Mouse (Mus musculus): ENCODE results near the gene 5730522E02Rik.

5730522E02Rik gene

DNA sequence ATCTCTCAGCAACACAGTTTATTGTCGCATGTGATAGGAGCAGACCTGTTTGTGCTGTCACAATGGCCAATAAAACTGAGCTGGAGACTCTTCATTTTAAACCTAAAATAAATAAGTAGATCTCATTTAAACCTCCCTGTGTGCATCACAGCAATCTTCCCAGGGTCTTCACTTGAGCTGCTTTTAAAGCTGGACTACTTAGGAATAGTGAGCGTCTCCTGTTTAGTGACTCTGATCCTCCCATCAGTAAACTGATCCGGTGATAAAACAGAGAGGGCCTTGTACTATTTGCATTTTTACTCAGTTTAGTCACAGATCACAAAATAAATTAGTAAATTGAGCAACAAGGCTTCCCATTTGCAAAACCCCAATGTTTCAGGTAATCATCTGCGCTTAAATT lies 206.5 kb downstream of the 5730522E02Rik start:
- DNase-seq (ENCODE audit: low spot score in 2 of 2) = no peak

DNA sequence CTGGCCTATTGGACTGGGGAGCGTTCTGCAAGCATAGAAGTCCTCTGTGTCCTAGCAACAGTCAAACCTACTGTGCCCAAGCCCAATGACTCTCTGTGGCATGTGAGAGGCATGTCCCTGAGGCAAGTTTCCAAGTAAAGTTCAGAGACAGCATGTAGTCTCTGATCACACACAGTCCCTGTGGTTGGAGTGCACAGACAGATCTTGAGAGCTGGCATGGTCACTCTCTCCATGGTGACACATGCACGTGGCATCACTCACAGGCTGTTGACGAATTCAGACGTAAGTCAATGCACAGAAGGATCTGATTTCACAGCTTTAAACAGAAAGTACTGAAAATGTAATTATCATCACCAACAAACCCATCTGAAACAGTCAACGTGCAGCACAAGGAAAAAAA lies 210.8 kb downstream of the 5730522E02Rik start:
- no peak for DNase-seq (ENCODE audit: low spot score in 2 of 2)

DNA sequence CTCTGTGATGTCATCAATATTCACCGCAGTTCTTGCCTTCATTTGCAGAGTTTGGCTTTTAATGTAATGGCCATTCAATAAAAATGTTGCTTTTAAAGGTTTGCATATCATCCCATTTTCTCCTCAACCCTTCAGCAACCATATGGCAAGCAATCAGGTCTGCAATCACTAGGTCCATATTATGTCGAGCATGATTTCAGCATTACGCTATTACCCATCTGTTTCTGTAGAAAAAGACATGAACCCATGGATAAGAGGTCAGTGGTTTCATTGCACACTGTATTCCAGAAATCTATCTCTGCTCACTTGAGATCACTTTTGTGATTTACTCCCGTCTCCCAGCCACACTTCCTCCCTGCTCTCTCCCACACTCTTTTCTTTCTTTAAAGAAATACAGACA lies 213.1 kb downstream of the 5730522E02Rik start:
- DNase-seq (ENCODE audit: low spot score in 2 of 2) = no peak

DNA sequence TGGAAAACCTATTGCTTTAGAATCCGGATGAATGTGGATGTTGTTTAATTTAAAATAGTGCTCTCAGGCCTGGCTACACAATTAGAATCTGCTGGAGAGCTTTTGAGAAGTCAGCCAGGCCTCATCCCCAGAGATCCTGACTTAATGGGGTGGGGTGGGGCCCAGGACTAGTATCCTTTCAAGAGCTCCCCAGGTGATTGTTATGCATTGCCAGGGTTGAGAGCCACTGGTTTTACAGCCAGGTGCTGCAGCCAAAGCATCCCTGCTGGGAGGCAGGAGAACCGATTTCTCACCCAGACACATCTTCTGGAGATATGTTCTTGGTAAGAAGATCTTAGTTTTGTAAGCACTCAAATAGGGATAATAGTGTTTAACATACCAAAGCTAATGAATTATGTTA lies 216.4 kb downstream of the 5730522E02Rik start:
- DNase-seq (ENCODE audit: low spot score in 2 of 2) = no peak

DNA sequence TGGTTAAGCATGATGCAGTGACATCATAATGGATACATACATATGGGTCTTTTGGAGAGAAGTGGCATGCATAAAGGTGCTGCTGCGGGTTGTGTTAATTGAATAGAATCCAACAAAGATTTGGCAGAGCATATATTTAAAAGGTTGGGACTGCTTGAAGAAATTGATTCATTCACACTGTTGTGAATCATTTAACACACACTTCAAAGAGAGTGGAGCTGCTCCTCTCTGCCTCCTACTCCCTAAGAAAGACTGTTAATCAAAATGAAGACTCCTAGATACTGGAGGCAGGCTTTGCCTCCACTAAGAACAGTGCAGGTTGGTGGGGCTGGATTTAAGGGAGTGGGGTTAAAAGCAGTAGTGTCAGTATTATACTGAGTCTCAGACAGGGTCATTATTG lies 218.3 kb downstream of the 5730522E02Rik start:
- DNase-seq (ENCODE audit: low spot score in 2 of 2) = no peak

DNA sequence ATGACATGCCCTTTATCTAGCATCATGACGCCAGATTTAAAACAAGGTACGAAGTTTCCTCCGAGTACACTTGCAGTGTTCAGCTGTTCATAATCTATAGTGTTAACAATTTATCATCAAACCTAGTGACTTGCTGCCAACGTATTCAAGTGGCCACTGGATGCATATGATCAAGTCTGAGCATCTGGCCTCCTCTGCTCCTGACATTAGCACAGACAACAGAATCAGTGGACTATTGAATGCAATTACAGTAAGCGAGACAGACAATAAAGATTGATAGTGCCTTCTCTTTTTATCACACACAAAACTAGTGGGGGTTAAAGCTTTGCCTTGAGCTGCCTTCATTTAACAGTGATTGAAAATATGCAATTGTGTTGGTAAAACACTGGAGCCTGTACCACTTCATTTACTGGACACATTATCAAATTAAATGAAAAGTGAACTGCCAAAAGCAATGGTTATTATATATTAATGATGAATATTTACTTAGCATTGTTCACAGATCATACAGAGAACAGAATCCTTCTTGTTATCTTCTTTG lies 231.8 kb downstream of the 5730522E02Rik start:
- no peak for DNase-seq (ENCODE audit: low spot score in 2 of 2)

DNA sequence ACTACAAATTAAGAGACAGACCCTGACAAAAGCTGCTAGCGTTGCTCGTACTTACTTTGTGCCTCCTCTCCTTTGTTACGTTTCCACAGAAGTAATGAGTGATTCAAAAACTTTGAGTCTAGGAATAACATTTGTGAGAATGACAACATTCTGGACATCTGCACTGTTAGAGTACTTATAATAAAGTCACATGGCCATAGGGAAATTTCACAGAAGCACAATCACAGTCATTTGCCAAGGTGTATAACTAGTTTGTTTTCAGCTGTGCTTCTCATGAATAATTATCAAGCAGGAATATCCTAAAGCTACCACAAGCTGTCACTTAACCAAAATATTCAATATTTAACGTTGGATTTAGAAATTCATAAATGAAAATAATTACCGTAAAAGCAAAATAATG lies 269.1 kb downstream of the 5730522E02Rik start:
- no peak for DNase-seq (ENCODE audit: low spot score in 2 of 2)

DNA sequence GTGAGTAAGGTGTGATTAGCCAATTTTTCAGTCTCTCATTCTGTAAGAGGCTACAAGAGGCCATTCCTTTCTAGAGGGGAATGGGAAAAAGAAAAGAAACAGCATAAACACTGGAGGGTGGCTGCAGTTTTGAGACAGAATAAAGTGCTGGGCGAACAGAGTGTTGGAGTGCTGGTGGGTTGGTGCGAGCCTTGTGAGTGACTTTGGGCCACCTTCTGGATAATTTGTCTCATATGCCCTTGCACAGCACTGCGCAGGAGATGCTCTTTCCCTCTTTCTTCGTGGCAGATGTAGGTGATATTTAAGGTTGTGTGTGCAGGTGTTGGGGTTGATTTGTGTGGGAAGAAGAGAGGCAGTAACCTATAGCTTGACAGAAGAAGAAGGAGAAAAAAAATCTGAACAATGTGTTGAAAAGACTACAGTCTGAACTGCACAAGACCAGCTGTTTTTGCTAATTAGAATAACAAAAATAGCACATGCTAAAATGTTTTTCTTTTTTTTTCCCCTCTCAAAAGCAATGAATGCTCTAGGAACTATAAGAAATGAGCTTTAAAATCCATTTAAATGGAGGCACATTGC lies 269.8 kb downstream of the 5730522E02Rik start:
- DNase-seq (ENCODE audit: low spot score in 2 of 2) = no peak

DNA sequence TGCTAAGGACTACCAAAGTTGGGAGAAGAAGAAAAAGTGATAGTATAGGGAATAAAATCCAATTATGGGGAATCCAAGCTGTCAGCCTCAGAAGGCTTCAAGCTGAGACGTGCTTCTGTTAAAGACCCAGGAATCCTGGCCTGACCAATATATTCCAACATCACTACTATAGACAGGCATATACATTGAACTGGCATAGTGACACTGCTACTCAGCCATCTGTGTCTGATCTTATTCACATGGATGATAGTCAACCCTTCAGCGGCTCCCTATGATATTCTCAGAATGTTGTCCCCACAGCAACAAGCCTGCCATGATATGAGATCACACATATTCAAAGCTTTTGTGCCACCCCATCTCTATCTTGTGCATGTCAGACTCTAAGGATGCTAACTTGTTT lies 284.3 kb downstream of the 5730522E02Rik start:
- no peak for DNase-seq (ENCODE audit: low spot score in 2 of 2)

DNA sequence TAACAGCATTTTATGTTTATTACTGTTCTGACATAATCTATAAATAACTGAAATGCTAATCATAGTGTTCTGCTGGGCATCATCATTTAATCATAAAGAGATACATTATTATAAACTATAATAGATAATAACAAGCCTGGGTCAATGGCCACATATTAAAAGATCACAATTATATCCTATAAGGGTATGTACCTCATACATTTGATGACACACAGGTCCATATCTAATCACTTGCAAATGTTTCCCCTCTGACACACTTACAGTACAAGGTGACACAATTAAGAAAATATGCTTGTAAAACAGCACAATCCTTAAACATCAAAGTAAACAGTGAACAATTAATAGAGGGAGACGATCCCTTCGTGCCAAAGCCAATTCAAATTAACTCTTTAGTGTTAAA lies 308.2 kb downstream of the 5730522E02Rik start:
- DNase-seq (ENCODE audit: low spot score in 2 of 2) = no peak

DNA sequence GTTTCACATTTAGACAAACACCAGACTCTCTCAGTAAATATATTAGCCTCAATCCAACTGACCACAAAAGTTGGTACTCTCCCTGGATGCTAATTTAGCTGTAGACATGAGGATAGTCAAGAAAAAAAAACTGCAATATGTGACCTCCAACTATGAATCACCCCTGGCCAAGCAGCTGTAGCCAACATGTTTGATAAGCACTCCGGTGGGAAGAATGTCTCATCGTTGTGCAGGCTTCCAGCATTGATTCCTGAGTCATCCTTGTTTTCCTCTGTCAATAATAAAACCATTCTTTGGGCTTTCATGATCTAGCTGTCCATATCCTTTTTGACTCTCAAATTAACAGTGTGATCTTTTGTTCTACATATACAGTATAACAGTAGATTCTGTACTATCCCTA lies 308.9 kb downstream of the 5730522E02Rik start:
- DNase-seq (ENCODE audit: low spot score in 2 of 2) = no peak

DNA sequence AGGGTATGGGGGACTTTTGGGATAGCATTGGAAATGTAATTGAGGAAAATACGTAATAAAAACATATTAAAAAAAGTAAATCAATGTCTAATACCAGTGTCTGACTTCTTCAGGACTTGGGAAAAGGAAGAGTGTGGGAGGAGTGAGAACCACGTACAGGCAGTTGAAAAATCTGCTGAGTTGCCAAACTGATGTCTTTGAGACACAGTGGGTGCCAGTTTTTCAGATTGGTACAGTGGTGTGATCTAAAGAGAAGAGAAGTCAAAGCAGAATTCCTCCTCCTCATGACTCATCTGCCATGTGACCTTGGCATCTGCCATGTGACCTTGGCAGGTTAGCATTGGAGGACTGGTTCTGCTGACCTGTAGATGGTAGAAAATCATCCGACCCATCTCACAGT lies 316.7 kb downstream of the 5730522E02Rik start:
- no peak for DNase-seq (ENCODE audit: low spot score in 2 of 2)

DNA sequence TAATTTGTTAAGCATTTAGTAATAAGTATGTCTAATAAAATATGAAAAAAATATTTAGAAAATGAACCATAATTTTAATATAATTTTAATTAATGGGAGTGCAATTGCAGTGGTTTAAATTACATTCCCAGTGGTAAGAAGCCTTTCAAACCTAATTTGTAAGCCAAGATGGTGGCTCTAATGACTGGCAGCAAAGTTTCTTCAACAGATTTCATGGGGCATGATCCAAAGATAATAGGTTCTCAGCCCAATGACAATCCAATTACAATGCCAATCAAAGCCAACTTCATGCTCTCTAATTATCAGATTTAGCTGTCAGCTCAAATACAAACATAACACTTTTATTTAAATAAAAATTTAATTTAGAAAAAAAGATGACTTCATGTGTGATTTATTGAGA lies 337.6 kb downstream of the 5730522E02Rik start:
- DNase-seq (ENCODE audit: low spot score in 2 of 2) = no peak

DNA sequence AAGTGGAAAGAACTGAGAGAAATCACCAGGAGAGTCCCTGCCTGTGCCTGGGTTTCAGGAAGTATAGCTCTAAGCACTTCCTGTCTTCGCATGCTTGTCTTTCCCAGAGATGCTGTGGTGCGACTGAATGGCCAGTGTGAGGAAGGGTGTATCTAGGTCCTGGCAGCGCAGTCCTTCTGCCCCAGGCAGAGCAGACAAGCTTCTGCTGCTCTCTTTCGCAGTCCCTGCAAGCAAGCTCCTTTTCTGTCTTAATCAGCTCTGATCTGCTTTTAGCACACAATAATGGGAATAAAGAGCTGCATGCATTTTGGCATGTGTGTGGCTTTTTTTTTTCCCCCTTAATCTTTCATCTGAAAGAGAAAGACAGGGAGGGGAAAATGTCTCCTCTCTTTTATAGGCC lies 338.2 kb downstream of the 5730522E02Rik start:
- no peak for DNase-seq (ENCODE audit: low spot score in 2 of 2)

DNA sequence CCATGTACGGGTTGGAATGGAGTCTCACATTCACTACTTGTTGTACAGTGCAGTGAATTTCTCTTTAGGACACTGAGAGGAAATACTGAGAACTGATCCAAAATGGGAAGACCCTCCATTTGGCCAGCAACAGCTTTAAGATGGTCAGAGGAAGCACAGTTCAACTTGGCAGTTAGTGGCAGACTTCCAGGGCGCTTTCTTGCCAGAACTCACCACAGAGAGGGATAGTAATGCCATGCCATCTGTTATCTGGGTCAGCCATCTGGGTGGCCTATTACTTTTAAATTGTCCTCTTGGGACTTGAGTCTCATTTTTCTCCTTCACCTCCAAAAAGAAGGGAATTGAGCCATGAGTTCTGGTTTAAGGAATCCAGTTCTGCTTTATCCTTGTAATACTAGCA lies 344.3 kb downstream of the 5730522E02Rik start:
- DNase-seq (ENCODE audit: low spot score in 2 of 2) = no peak

DNA sequence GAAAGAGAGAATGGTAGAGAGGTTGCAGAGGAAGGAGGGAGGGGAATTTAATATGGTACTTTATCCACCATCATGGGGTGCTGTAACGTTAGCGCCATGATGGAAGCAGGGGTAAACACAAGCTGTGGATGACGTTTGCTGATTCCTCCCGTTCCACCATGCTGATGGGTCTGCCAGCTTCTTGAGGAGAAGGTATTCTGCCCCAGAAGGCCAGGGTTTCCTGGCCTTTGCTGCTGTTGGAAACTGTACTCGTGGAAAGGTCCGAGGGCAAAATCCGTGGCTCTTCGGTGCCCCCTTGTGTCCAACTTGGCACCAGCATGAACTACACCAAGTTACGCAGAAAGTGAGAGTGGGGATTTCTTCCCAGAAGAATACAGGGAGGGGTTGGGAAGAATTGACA lies 347.9 kb downstream of the 5730522E02Rik start:
- peak in 1 of 2 experiments; percentile 32 for DNase-seq (ENCODE audit: low spot score in 2 of 2)

DNA sequence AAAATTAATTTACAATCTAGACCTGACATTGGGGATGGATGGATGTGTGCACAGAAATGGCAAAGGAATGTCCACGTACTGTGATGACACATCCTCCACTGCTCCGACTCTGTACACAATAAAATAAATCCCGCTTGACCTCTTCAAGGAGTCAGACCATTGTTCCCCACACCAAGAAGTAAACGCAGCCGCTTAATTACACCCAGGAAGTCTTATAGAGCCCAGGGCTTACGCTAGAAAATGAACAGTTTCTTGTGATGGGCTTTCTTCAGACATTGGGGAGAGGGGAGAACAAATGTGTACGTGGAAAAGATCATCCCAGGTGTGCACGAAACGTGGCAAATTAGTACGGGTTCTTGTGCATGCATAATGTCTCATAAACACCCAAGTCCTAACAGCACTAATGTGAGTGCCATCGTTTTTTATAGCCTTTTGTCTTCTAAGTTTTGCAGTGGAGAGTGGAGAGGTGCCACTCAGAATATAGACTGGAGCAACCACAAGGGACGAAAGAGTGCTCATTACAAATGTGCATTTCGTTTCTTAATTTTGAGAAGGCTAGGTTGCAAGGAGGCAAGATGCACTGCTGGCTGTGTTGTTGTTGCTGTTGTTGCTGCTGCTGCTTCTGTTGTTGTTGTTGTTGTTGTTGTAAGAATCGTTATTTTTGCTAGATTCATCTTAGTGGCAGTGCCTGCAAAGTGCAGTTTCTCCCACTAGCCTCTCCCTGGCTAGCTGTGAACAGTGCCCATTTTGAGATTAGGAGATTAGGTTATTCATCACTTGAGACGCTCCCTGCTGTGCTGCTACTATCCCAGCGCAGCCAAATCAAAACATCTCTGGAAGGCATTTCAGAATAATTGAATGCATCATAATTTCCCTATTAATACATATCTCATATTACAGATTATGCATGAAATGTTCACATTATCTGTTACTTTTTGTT lies 353.7 kb downstream of the 5730522E02Rik start:
- DNase-seq (ENCODE audit: low spot score in 2 of 2) = no peak

DNA sequence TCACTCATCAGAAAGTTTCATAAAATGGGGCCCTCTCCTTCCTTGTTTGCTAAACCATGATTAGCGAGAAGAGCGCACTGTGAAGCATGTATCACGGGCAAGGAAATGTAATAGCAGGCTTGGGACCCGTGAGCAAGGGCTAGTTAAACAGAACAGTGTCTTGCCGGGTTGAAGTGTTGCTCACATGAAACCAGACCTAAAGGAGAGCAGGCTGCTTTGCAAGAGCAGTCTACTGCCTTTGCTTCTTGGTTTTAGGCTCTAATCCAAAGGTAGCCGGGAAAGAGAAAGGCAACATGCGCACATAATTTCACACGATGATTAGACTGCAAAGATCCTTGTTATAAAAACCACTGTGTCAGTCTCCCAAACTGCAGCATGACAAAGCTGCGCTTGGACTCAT lies 354.8 kb downstream of the 5730522E02Rik start:
- no peak for DNase-seq (ENCODE audit: low spot score in 2 of 2)

DNA sequence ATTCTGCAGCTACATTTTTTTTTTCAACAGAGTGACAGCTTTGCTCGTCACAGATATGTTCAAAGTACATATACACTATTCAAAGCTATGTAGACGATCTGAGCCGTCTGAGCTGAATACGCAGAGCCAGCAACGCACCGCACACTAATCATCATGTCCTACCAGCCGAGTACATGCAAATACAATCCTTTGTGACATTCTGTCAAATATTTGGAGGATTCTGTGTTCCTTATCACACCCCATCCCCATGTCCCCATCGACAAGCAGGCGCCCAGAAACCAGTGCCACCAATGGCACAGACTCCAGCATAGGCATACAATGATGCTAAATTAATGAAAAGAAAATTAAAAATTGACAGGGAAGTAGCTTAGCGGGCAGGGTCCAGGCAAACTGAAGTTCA lies 356.3 kb downstream of the 5730522E02Rik start:
- no peak for DNase-seq (ENCODE audit: low spot score in 2 of 2)

DNA sequence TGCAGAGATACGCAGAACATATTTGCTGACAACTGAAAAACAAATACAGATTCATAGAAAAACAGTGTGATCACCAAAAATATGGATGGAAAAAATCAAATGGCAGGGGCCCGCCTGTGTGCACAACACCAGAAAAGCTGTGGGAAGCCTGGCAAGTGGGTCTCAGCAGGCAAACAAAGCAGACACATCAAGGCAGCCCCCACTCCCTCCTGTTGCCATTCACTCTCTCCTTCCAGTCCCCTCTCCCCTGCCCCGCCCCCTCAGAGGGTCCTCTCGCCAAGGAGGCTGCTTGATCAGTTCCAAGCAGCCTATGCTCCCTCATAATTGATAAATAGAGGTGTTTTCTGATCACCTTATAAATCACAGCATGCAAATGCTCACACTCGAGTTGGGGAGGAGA lies 357.5 kb downstream of the 5730522E02Rik start:
- DNase-seq (ENCODE audit: low spot score in 2 of 2) = no peak

DNA sequence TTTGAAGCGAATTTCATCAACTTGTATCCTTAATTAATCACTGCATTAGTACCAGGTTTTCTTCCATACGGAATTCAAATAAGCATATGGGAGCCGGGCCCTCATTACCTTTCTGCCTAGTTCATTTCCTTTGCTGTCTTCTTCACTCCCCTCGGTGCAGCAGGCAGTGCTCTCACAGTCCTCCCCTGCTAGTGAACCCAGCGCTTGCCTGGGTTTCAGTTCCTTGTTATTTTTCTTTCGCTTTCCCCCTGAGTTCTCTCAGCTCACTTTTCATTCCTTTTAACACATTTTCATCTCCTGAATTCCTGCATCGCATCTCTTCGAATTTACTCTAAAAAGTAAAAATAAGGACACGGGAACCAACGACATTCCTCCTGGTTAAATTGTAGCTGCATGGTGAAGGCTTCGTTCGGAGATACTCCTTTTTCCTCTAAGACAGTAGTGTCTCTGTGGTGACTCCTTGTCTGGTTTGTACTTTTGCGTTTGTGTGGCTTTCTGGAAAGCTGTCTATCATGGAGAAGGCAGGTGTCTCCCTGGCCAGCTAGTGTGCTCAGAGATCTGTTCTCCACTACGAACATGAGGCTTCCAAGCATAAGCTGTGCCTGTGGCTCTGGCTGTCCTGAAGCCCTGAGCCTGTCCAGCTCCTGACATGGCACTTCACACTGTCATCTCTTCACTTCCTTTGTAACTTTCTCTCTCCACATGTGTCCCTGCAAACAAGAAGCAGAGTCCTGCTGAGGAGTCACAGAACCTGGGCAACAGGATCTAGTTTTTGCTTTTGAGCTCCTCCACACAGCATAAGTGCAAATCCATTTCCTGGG lies 361.5 kb downstream of the 5730522E02Rik start:
- DNase-seq (ENCODE audit: low spot score in 2 of 2) = peak in 1 of 2 experiments; percentile 17

DNA sequence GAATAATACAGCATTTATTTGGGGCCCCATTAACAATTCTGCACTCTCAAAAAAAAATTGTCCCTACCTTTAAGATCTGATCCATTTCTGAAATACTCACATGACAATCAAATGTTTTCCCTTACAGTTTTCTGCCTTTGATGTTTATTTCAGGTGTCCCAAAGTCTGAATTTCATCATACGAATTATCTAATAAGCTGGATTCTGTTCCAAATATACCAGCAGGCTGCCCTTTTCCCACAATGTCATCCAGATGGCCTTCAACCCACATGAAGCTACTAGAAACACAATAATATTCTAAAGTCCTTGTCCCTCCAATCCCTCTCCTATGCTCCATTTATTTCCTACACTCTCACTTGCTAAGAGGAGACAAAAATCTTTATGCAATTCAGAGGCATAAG lies 372.1 kb downstream of the 5730522E02Rik start:
- DNase-seq (ENCODE audit: low spot score in 2 of 2) = no peak
